Mouse (Mus musculus) C2C12 (cell line): Measurements from ENCODE around the gene Npb.

Source experiments
- CTCF ChIP-seq: IDR thresholded peaks from one replicate; pipeline ENCODE4 v1.5.1; 2011; ENCODE audit not compliant: control insufficient read depth, insufficient read depth, insufficient read length
- MAX ChIP-seq: IDR thresholded peaks from one replicate; pipeline ENCODE4 v1.6.1; 2011; ENCODE audit warnings: mild to moderate bottlenecking, control low read depth

DNA sequence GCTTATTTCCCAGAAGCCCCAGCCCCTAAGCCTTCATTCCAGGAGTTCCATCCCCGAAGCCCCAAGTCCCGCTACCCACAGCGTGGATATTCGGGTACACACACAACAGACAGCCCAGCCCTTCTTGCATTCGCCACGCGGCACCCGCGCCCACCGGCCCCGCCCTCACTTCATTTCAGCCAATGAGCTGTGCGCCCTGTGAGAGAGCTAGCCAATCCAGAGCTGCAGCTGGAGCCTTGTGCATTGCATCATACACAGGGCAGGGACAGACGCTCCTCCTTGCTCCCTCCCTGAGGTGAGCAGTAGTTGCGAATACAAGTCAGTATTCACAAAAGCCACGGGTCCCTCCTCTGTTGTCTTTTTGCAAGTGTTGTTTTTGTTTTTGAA, 35.3 kb downstream of the Npb start, which contains the start of gene Pycr1:
- TF ChIP-seq MAX: peak; percentile 85
- no peak for TF ChIP-seq CTCF
